Mouse (Mus musculus) limb, embryonic 14.5 days (tissue): ENCODE data around the gene Cd7. TPM values are rescaled to one million over a fixed set of nuclear protein-coding genes. Genes with fewer than 3 reads are reported as not detected.
"Not testable (repeated sequence)": the region's sequence is repeated elsewhere in the genome, so short reads cannot be mapped to it uniquely, and the experiment has no call there.

Experiments used
- ATAC-seq: fragments of 200-750 bp; cut with Nextera tagmentation; 2 replicates; pipeline ENCODE4 v1.8.0; 2017; ENCODE audit warnings: low read depth, moderate number of reproducible peaks, moderate TSS enrichment; ENCODE audit not compliant: low FRiP score
- DNase-seq: peaks from one replicate; pipeline ENCODE4 v3.0.0-alpha.2; 2015; ENCODE audit warnings: low spot score
- H3K27ac ChIP-seq: fragments of 300-500 bp; sonication (generic); replicated peaks from 2 replicates; pipeline ENCODE4 v1.5.1; 2014; ENCODE audit warnings: low read depth, mild to moderate bottlenecking, low read length, moderate library complexity, mixed read lengths
- H3K27me3 ChIP-seq: fragments of 300-500 bp; sonication (generic); 2 replicates; pipeline ENCODE4 v1.6.1; 2014; ENCODE audit warnings: low read length, mixed read lengths; ENCODE audit not compliant: control insufficient read depth, insufficient read depth
- H3K36me3 ChIP-seq: fragments of 300-500 bp; sonication (generic); 2 replicates; pipeline ENCODE4 v1.6.1; 2014; ENCODE audit warnings: mild to moderate bottlenecking, low read length, moderate library complexity, mixed read lengths; ENCODE audit not compliant: control insufficient read depth, insufficient read depth
- H3K4me1 ChIP-seq: fragments of 300-500 bp; sonication (generic); 2 replicates; pipeline ENCODE4 v1.6.1; 2014; ENCODE audit warnings: antibody characterized with exemption, low read length, mixed read lengths; ENCODE audit not compliant: control insufficient read depth, insufficient read depth
- H3K4me2 ChIP-seq: fragments of 300-500 bp; sonication (generic); replicated peaks from 2 replicates; pipeline ENCODE4 v1.6.1; 2014; ENCODE audit warnings: low read depth, mild to moderate bottlenecking, low read length, moderate library complexity; ENCODE audit not compliant: severe bottlenecking
- H3K4me3 ChIP-seq: fragments of 300-500 bp; sonication (generic); replicated peaks from 2 replicates; pipeline ENCODE4 v1.5.1; 2014; ENCODE audit warnings: low read length
- H3K9ac ChIP-seq: fragments of 300-500 bp; sonication (generic); 2 replicates; pipeline ENCODE4 v1.6.1; 2014; ENCODE audit warnings: mild to moderate bottlenecking, low read depth, low read length, moderate library complexity; ENCODE audit not compliant: severe bottlenecking
- H3K9me3 ChIP-seq: fragments of 300-500 bp; sonication (generic); 2 replicates; pipeline ENCODE4 v1.6.1; 2016; ENCODE audit warnings: low read length; ENCODE audit not compliant: control insufficient read depth
- POLR2A ChIP-seq: fragments of 200-500 bp; IDR thresholded peaks from 2 replicates; pipeline ENCODE4 v1.8.0; 2012; ENCODE audit warnings: inconsistent platforms, mild to moderate bottlenecking, moderate library complexity, borderline replicate concordance; ENCODE audit not compliant: insufficient read depth, insufficient read length; ENCODE audit errors: extremely low read depth
- WGBS: fragments of 180-500 bp; shearing (Covaris S2); extraction: QIAGEN DNeasy Blood & Tissue Kit; methylation state at CpG from one replicate; pipeline ENCODE4 v1.1.7; 2014; 5-methylcytosine and 5-hydroxymethylcytosine counted together
- polyA plus RNA-seq, 2 experiments: library from polyadenylated mRNA; depleted of rRNA in 1 of 2; stranded (reverse) in 1 of 2; unstranded in 1 of 2; fragments of >200 nt; fragmentation: Nextera tagmentation in 1 of 2; extraction: Ambion mirVana in 1 of 2; gene quantifications; 2 replicates each; pipeline versions ENCODE4 v1.2.1 to v1.2.3; 2012 to 2014

Cd7 gene
- polyA plus RNA-seq, 2 experiments: 0.19 to 0.36 TPM

- DNase-seq: no peak
- 84% methylated on average over 3 of the region's 3 CpGs for WGBS
- Histone ChIP-seq H3K9ac (no peak overlapping the region), H3K27ac (no peak overlapping the region), H3K4me1 (no peaks in the 10 kb centered on the region), H3K4me3 (no peak overlapping the region), H3K9me3 (no peaks in the 10 kb centered on the region), H3K36me3 (no peaks in the 10 kb centered on the region), H3K27me3 (no peaks in the 10 kb centered on the region), H3K4me2 (no peak overlapping the region)
- TF ChIP-seq POLR2A: no peak
- ATAC-seq: no peak
These were observed 25.0 kb upstream of the Cd7 start for GRCm38 (mm10) chr11:121064197-121064596.

- H3K4me1 ChIP-seq: no peaks in the 10 kb centered on the region
- DNase-seq: no peak
- H3K4me3 ChIP-seq: no peak within 1 kb of the TSS
- no peak within 1 kb of the TSS for H3K27ac ChIP-seq
- H3K36me3 ChIP-seq: no peaks in the 10 kb centered on the region
- 73% methylated on average over 5 of the region's 5 CpGs for WGBS
- H3K9ac ChIP-seq: no peak within 1 kb of the TSS
- TF ChIP-seq POLR2A: no peak
- no peak for ATAC-seq
- H3K27me3 ChIP-seq: no peaks in the 10 kb centered on the region
- H3K4me2 ChIP-seq: no peak within 1 kb of the TSS
- no peaks in the 10 kb centered on the region for H3K9me3 ChIP-seq
These were observed 24.2 kb upstream of the Cd7 start, which contains the start of gene Sectm1b for GRCm38 (mm10) chr11:121063379-121063778. Gene Sectm1b (minus strand): TSS chr11:121063569.

DNA sequence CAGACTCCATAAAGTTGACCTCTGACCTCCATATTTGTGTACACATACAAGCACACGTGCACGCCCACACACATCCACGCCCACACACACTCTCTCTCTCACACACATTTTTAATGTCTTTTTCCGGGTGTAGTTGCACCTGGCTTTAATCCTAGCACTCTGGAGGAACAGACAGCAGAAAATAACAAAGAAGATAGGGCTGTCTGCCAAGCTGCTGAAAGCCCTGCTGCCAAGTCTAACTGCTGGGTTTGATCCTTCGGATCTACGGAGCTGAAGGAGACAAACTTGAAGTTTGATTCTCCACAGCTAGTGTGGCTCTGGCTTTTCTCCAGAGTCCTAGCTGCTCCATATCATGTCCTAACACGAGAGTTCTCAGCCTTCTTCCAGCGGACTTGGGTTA lies 22.4 kb upstream of the Cd7 start:
- Histone ChIP-seq H3K9me3 (no peaks in the 10 kb centered on the region), H3K4me2 (no peak overlapping the region), H3K4me1 (no peaks in the 10 kb centered on the region), H3K36me3 (no peaks in the 10 kb centered on the region), H3K4me3 (no peak overlapping the region), H3K27me3 (no peaks in the 10 kb centered on the region), H3K9ac (no peak overlapping the region), H3K27ac (no peak overlapping the region)
- TF ChIP-seq POLR2A: no peak
- WGBS: 61% methylated on average over 8 of the region's 8 CpGs
- ATAC-seq: no peak
- peak; percentile 14 for DNase-seq

- 94% methylated on average over 6 of the region's 6 CpGs for WGBS
- H3K36me3 ChIP-seq: not testable (repeated sequence)
These were observed 21.3 kb upstream of the Cd7 start for GRCm38 (mm10) chr11:121060401-121061067.

GRCm38 (mm10) chr11:121059471-121059870 lies 20.3 kb upstream of the Cd7 start:
- DNase-seq (no peak), ATAC-seq (no peak)

More at GRCm38 (mm10) chr11:121060401-121061067, 21.3 kb upstream of the Cd7 start:
- H3K27me3 ChIP-seq, H3K9me3 ChIP-seq, H3K4me1 ChIP-seq, H3K27ac ChIP-seq, ATAC-seq, H3K9ac ChIP-seq, DNase-seq, H3K4me2 ChIP-seq, H3K4me3 ChIP-seq: not testable (repeated sequence)

More at GRCm38 (mm10) chr11:121059471-121059870, 20.3 kb upstream of the Cd7 start:
- TF ChIP-seq POLR2A: no peak
- H3K27me3 ChIP-seq: no peaks in the 10 kb centered on the region
- H3K27ac ChIP-seq: no peak overlapping the region
- H3K36me3 ChIP-seq: no peaks in the 10 kb centered on the region
- no peaks in the 10 kb centered on the region for H3K4me1 ChIP-seq
- H3K9me3 ChIP-seq: no peaks in the 10 kb centered on the region
- no peak overlapping the region for H3K4me3 ChIP-seq
- H3K4me2 ChIP-seq: no peak overlapping the region
- no peak overlapping the region for H3K9ac ChIP-seq
- 86% methylated on average over 4 of the region's 4 CpGs for WGBS
